Mouse (Mus musculus): ENCODE measurements around the gene Cox6b2. TPM values are rescaled to one million over a fixed set of nuclear protein-coding genes. Genes with fewer than 3 reads are reported as not detected.

Gene Cox6b2
- total RNA-seq, 2 experiments from 2014 or later = 24.8 to 29.5 TPM

- peak; percentile 66 for ATAC-seq (ENCODE audit: poor library complexity, severe bottlenecking)
Observed at GRCm38 (mm10) chr7:4723508-4723907, 29.4 kb downstream of the Cox6b2 start.

GRCm38 (mm10) chr7:4719276-4719675, 33.6 kb downstream of the Cox6b2 start:
- no peak for ATAC-seq (ENCODE audit: poor library complexity, severe bottlenecking)

- no peak for ATAC-seq (ENCODE audit: poor library complexity, severe bottlenecking)
Observed at GRCm38 (mm10) chr7:4716955-4717354, 35.9 kb downstream of the Cox6b2 start.

GRCm38 (mm10) chr7:4712594-4712993, 40.3 kb downstream of the Cox6b2 start:
- no peak for ATAC-seq (ENCODE audit: poor library complexity, severe bottlenecking)

- ATAC-seq (ENCODE audit: poor library complexity, severe bottlenecking) = peak; percentile 47; the same call in 1 of the 2 replicates
Observed at GRCm38 (mm10) chr7:4705098-4705497, 47.8 kb downstream of the Cox6b2 start.

GRCm38 (mm10) chr7:4703195-4703594, 49.7 kb downstream of the Cox6b2 start:
- ATAC-seq (ENCODE audit: poor library complexity, severe bottlenecking) = no peak

GRCm38 (mm10) chr7:4702334-4702733, 50.6 kb downstream of the Cox6b2 start:
- ATAC-seq (ENCODE audit: poor library complexity, severe bottlenecking) = no peak

Other genes with a start within 250 kb of the Cox6b2 start
- gene Tnnt1, start 236.7 kb downstream of the Cox6b2 start, total RNA-seq (2015) = 2.6 and 5.8 TPM in 2 replicates
- gene Tnnt1, start 236.7 kb downstream of the Cox6b2 start, total RNA-seq (2017) = 8.6 and 13.4 TPM in 2 replicates
- 5.1 and 8.8 TPM in 2 replicates for gene Tnni3, start 228.9 kb downstream of the Cox6b2 start, total RNA-seq (2015)
- gene Tnni3, start 228.9 kb downstream of the Cox6b2 start, total RNA-seq (2017) = 1.7 TPM in 1 of 2 replicates, not detected in the other
- gene Dnaaf3, start 220.6 kb downstream of the Cox6b2 start, total RNA-seq (2015) = 1.3 TPM in 2 replicates
- gene Dnaaf3, start 220.6 kb downstream of the Cox6b2 start, total RNA-seq (2017) = 1.0 TPM in 2 replicates
- not detected in 2 replicates for gene Syt5, start 205.6 kb downstream of the Cox6b2 start, total RNA-seq (2015)
- gene Syt5, start 205.6 kb downstream of the Cox6b2 start, total RNA-seq (2017) = not detected in 2 replicates
- gene Ptprh, start 149.1 kb downstream of the Cox6b2 start, total RNA-seq (2015) = not detected in 2 replicates
- not detected in 2 replicates for gene Ptprh, start 149.1 kb downstream of the Cox6b2 start, total RNA-seq (2017)
- gene Tmem86b, start 121.7 kb downstream of the Cox6b2 start, total RNA-seq (2015) = 8.9 and 10.7 TPM in 2 replicates
- gene Tmem86b, start 121.7 kb downstream of the Cox6b2 start, total RNA-seq (2017) = 13.6 and 22.1 TPM in 2 replicates
- gene Ppp6r1, start 94.1 kb downstream of the Cox6b2 start, total RNA-seq (2015) = 71.1 and 72.6 TPM in 2 replicates
- gene Ppp6r1, start 94.1 kb downstream of the Cox6b2 start, total RNA-seq (2017) = 85.6 and 101 TPM in 2 replicates
- 12.7 and 16.9 TPM in 2 replicates for gene Hspbp1, start 68.0 kb downstream of the Cox6b2 start, total RNA-seq (2015)
- gene Hspbp1, start 68.0 kb downstream of the Cox6b2 start, total RNA-seq (2017) = 9.8 and 15.3 TPM in 2 replicates
- not detected in 2 replicates for gene Brsk1, start 62.5 kb downstream of the Cox6b2 start, total RNA-seq (2015)
- gene Brsk1, start 62.5 kb downstream of the Cox6b2 start, total RNA-seq (2017) = not detected in 2 replicates
- 11.4 and 13.3 TPM in 2 replicates for gene Tmem150b, start 27.8 kb downstream of the Cox6b2 start, total RNA-seq (2015)
- 15.5 and 18.0 TPM in 2 replicates for gene Tmem150b, start 27.8 kb downstream of the Cox6b2 start, total RNA-seq (2017)
- gene Kmt5c, start 13.0 kb downstream of the Cox6b2 start, total RNA-seq (2015) = 32.4 and 38.4 TPM in 2 replicates
- gene Kmt5c, start 13.0 kb downstream of the Cox6b2 start, total RNA-seq (2017) = 44.2 and 58.2 TPM in 2 replicates
- gene Fam71e2, start 18.2 kb upstream of the Cox6b2 start, total RNA-seq (2015) = not detected in 2 replicates
- gene Fam71e2, start 18.2 kb upstream of the Cox6b2 start, total RNA-seq (2017) = not detected in 2 replicates
- not detected in 2 replicates for gene Il11, start 29.8 kb upstream of the Cox6b2 start, total RNA-seq (2015)
- not detected in 2 replicates for gene Il11, start 29.8 kb upstream of the Cox6b2 start, total RNA-seq (2017)
- not detected in 2 replicates for gene Tmem190, start 29.8 kb upstream of the Cox6b2 start, total RNA-seq (2015)
- not detected in 2 replicates for gene Tmem190, start 29.8 kb upstream of the Cox6b2 start, total RNA-seq (2017)
- 1.3 and 3.0 TPM in 2 replicates for gene Tmem238, start 36.6 kb upstream of the Cox6b2 start, total RNA-seq (2015)
- gene Tmem238, start 36.6 kb upstream of the Cox6b2 start, total RNA-seq (2017) = 0.61 and 2.5 TPM in 2 replicates
- 1,340 and 1,433 TPM in 2 replicates for gene Rpl28, start 39.8 kb upstream of the Cox6b2 start, total RNA-seq (2015)
- 535 and 673 TPM in 2 replicates for gene Rpl28, start 39.8 kb upstream of the Cox6b2 start, total RNA-seq (2017)
- gene Ube2s, start 59.5 kb upstream of the Cox6b2 start, total RNA-seq (2015) = 313 and 324 TPM in 2 replicates
- gene Ube2s, start 59.5 kb upstream of the Cox6b2 start, total RNA-seq (2017) = 178 and 185 TPM in 2 replicates
- gene Shisa7, start 91.6 kb upstream of the Cox6b2 start, total RNA-seq (2015) = not detected in 2 replicates
- not detected in 2 replicates for gene Shisa7, start 91.6 kb upstream of the Cox6b2 start, total RNA-seq (2017)
- gene Isoc2b, start 117.2 kb upstream of the Cox6b2 start, total RNA-seq (2015) = 6.5 and 9.2 TPM in 2 replicates
- gene Isoc2b, start 117.2 kb upstream of the Cox6b2 start, total RNA-seq (2017) = 70.2 and 91.2 TPM in 2 replicates
- 2.3 and 3.0 TPM in 2 replicates for gene Isoc2a, start 124.1 kb upstream of the Cox6b2 start, total RNA-seq (2015)
- 5.0 TPM in 2 replicates for gene Isoc2a, start 124.1 kb upstream of the Cox6b2 start, total RNA-seq (2017)
- gene Gm36210, start 153.4 kb upstream of the Cox6b2 start, total RNA-seq (2015) = not detected in 2 replicates
- gene Gm36210, start 153.4 kb upstream of the Cox6b2 start, total RNA-seq (2017) = not detected in 2 replicates
- 6.7 and 7.3 TPM in 2 replicates for gene Zfp628, start 162.1 kb upstream of the Cox6b2 start, total RNA-seq (2015)
- gene Zfp628, start 162.1 kb upstream of the Cox6b2 start, total RNA-seq (2017) = 1.9 and 3.0 TPM in 2 replicates
- 0.13 and 0.82 TPM in 2 replicates for gene Nat14, start 168.9 kb upstream of the Cox6b2 start, total RNA-seq (2015)
- 0.11 and 1.1 TPM in 2 replicates for gene Nat14, start 168.9 kb upstream of the Cox6b2 start, total RNA-seq (2017)
- not detected in 2 replicates for gene Ssc5d, start 172.7 kb upstream of the Cox6b2 start, total RNA-seq (2015)
- 0.04 TPM in 1 of 2 replicates, not detected in the other for gene Ssc5d, start 172.7 kb upstream of the Cox6b2 start, total RNA-seq (2017)
- not detected in 2 replicates for gene Sbk2, start 211.3 kb upstream of the Cox6b2 start, total RNA-seq (2015)
- gene Sbk2, start 211.3 kb upstream of the Cox6b2 start, total RNA-seq (2017) = not detected in 2 replicates
- 0.09 TPM in 1 of 2 replicates, not detected in the other for gene Sbk3, start 218.1 kb upstream of the Cox6b2 start, total RNA-seq (2015)
- gene Sbk3, start 218.1 kb upstream of the Cox6b2 start, total RNA-seq (2017) = not detected in 2 replicates
- gene Zfp579, start 243.1 kb upstream of the Cox6b2 start, total RNA-seq (2015) = 5.7 and 14.9 TPM in 2 replicates
- 0.81 and 0.89 TPM in 2 replicates for gene Zfp579, start 243.1 kb upstream of the Cox6b2 start, total RNA-seq (2017)

Measured in megakaryocyte, adult 5-6 weeks (primary cell).